ENCODE assay signal across 21 mouse cellular contexts in the genomic region with DNA sequence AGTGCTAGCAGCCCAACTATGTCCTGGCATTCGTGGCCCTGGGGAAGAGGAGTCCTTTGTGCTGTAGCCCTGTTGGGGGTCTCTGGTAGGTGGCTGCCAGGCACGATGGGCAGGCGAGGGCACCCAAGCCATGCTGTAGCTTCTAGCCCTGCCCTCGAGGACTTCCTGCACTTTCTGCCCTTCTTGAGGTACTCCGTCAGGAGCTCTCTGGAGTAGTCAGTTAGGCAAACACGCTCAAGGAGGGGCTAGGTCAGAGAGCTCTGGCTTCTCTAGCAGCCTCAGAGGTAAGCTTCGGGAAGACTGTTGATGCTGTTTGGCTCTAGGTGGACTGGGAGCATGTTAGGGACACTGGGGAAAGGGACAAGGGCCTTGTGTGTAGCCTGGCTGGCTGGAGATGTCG.
"Had no signal": no experiment of that assay in that cellular context is flagged by ENCODE, and none has a peak within 500 bp of the region (broad histone marks: within the 10 kb centered on the region; RNA-seq: fewer than 3 reads in every experiment).

No protein-coding gene starts in this region.

- H3K4me3 ChIP-seq: gastrocnemius, adult 2 months; heart, embryonic 10.5 days; heart, embryonic 12.5 days; hindbrain, embryonic 13.5 days; hindbrain, embryonic 15.5 days; intestine, embryonic 15.5 days; layer of hippocampus, adult 2 months; left cerebral cortex, adult 2 months had no signal

- ATAC-seq: inflammation-experienced regulatory T-cells, adult 6 months; intestine, embryonic 15.5 days; intestine, postnatal 0 days had no signal

- H3K4me1 ChIP-seq: hindbrain, embryonic 15.5 days; intestine, embryonic 15.5 days had no signal

- H3K9me3 ChIP-seq: heart, embryonic 10.5 days; heart, embryonic 12.5 days; hindbrain, embryonic 13.5 days; hindbrain, embryonic 15.5 days; intestine, embryonic 15.5 days had no signal

- H3K9ac ChIP-seq: heart, embryonic 12.5 days; hindbrain, embryonic 13.5 days; hindbrain, embryonic 15.5 days; intestine, embryonic 15.5 days had no signal

- H3K4me2 ChIP-seq: heart, embryonic 12.5 days; hindbrain, embryonic 13.5 days; hindbrain, embryonic 15.5 days; intestine, embryonic 15.5 days had no signal

- DNase-seq: gastrocnemius, adult 2 months; gastrocnemius, postnatal 10 days; gastrocnemius, postnatal 25 days; heart, adult 18-20 months; heart, postnatal 10 days; heart, postnatal 4 days; kidney, adult 18-20 months; kidney, adult 8-10 months; kidney, postnatal 10 days; kidney, postnatal 25 days; kidney, postnatal 4 days; liver had no signal

- H3K27ac ChIP-seq: gastrocnemius, adult 2 months; heart, embryonic 10.5 days; hindbrain, embryonic 13.5 days; hindbrain, embryonic 15.5 days; intestine, embryonic 15.5 days; layer of hippocampus, adult 2 months; left cerebral cortex, adult 2 months had no signal

- H3K27me3 ChIP-seq: heart, embryonic 12.5 days; hindbrain, embryonic 13.5 days; hindbrain, embryonic 15.5 days; intestine, embryonic 15.5 days had no signal
